Mouse (Mus musculus) liver, embryonic 11.5 days (tissue): Measurements from ENCODE around the gene Pyroxd2. TPM values are rescaled to one million over a fixed set of nuclear protein-coding genes. Genes with fewer than 3 reads are reported as not detected.

Experiments used
- polyA plus RNA-seq: library from polyadenylated mRNA; unstranded; fragments of >200 nt; fragmentation: Nextera tagmentation; extraction: Ambion mirVana; gene quantifications from 2 replicates; pipeline ENCODE4 v1.2.1, GENCODE M21; 2014

The Pyroxd2 gene
- polyA plus RNA-seq, 1 experiment from 2014 or later = 1.1 TPM

Other genes starting within 250 kb of the Pyroxd2 start
- gene R3hcc1l, start 234.0 kb downstream of the Pyroxd2 start, polyA plus RNA-seq = 20.8 and 25.3 TPM in 2 replicates
- gene Loxl4, start 140.0 kb downstream of the Pyroxd2 start, polyA plus RNA-seq = 0.16 and 0.18 TPM in 2 replicates
- 19.5 and 20.8 TPM in 2 replicates for gene Hps1, start 27.2 kb upstream of the Pyroxd2 start, polyA plus RNA-seq